Mouse (Mus musculus) forebrain, embryonic 13.5 days (tissue): ENCODE measurements around the gene Gm3336. TPM values are rescaled to one million over a fixed set of nuclear protein-coding genes. Genes with fewer than 3 reads are reported as not detected.

Source experiments
- ATAC-seq: fragments of 200-750 bp; cut with Nextera tagmentation; 2 replicates; pipeline ENCODE4 v1.8.0; 2017
- H3K27ac ChIP-seq: fragments of 300-500 bp; sonication (generic); 2 replicates; pipeline ENCODE4 v1.5.1; 2015; ENCODE audit warnings: inconsistent platforms, mild to moderate bottlenecking, moderate library complexity
- H3K27me3 ChIP-seq: fragments of 300-500 bp; sonication (generic); 2 replicates; pipeline ENCODE4 v1.6.1; 2015; ENCODE audit warnings: mild to moderate bottlenecking, inconsistent platforms
- H3K36me3 ChIP-seq: fragments of 300-500 bp; sonication (generic); 2 replicates; pipeline ENCODE4 v1.6.1; 2015; ENCODE audit warnings: mild to moderate bottlenecking, inconsistent platforms; ENCODE audit not compliant: poor library complexity, severe bottlenecking
- H3K4me1 ChIP-seq: fragments of 300-500 bp; sonication (generic); 2 replicates; pipeline ENCODE4 v1.6.1; 2015; ENCODE audit warnings: inconsistent platforms
- H3K4me2 ChIP-seq: fragments of 300-500 bp; sonication (generic); 2 replicates; pipeline ENCODE4 v1.6.1; 2015; ENCODE audit warnings: inconsistent platforms, mild to moderate bottlenecking, moderate library complexity
- H3K4me3 ChIP-seq: fragments of 300-500 bp; sonication (generic); 2 replicates; pipeline ENCODE4 v1.5.1; 2015; ENCODE audit warnings: mild to moderate bottlenecking, inconsistent platforms
- H3K9ac ChIP-seq: fragments of 300-500 bp; sonication (generic); 2 replicates; pipeline ENCODE4 v1.6.1; 2015; ENCODE audit warnings: mild to moderate bottlenecking, inconsistent platforms
- H3K9me3 ChIP-seq: fragments of 300-500 bp; sonication (generic); replicated peaks from 2 replicates; pipeline ENCODE4 v1.6.1; 2016; ENCODE audit warnings: inconsistent platforms
- WGBS: fragments of 180-500 bp; shearing (Covaris S2); methylation state at CpG from one replicate; pipeline ENCODE4 v1.1.7; 2015; 5-methylcytosine and 5-hydroxymethylcytosine counted together
- polyA plus RNA-seq: library from polyadenylated mRNA; unstranded; fragments of >200 nt; fragmentation: Nextera tagmentation; extraction: Ambion mirVana; gene quantifications from 2 replicates; pipeline ENCODE4 v1.2.1, GENCODE M21; 2015

Gene Gm3336
- polyA plus RNA-seq, 1 experiment from 2014 or later: not detected

DNA sequence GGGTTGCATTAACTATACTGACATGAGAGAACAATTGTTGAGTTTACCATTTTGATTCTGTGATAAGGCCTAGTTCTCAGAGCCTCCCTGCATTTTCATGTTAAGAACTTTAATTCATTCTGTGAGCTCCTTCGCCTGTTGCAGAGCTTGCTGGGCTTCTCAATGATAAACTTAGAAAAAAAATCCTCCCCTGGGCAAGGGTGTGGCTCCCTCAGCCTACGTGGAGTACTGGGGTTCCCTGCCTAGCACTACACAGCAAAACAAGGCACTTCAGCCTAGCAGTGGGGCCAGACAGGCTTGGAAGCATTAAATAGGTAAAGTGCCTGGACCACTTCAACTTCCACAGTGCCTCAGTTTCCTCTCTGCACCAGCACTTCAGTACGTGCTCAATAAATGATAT lies 36.9 kb upstream of the Gm3336 start:
- Histone ChIP-seq H3K27ac (no peak overlapping the region), H3K9me3 (no peaks in the 10 kb centered on the region), H3K36me3 (peaks cover 32% of the 10 kb centered on the region), H3K27me3 (no peaks in the 10 kb centered on the region), H3K4me3 (no peak overlapping the region), H3K4me1 (0 out of 2 replicates have a peak, but pooled peaks cover 4% of the 10 kb centered on the region), H3K9ac (no peak overlapping the region), H3K4me2 (no peak overlapping the region)
- ATAC-seq: no peak
- 74% methylated on average over 3 of the region's 3 CpGs for WGBS

DNA sequence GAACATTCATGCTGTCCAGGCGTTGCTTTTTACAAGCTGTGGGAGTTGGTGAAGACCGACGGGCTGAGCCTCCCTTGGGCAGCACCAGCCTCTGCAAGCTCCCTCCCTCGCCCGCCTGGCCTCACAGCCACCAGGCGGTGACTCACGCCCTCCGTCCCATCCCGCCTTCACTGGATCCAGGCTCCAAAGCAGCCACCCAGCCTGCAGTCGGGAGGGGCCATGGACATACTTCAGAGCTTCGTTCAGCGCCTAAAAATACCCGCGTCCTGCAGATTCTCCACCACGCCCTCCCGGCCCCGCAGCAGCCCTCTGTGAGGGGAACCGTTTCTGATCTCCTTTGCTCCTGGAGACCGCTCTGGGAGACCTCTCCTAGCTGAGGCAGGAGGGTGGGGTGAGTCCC lies 36.1 kb upstream of the Gm3336 start:
- no peaks in the 10 kb centered on the region for H3K27me3 ChIP-seq
- no peak overlapping the region; the same call in 1 of the 2 replicates for H3K4me2 ChIP-seq
- no peaks in the 10 kb centered on the region for H3K9me3 ChIP-seq
- peaks cover 30% of the 10 kb centered on the region for H3K36me3 ChIP-seq
- H3K4me3 ChIP-seq: no peak overlapping the region
- 15% methylated on average over 19 of the region's 19 CpGs for WGBS
- H3K27ac ChIP-seq: no peak overlapping the region
- no peak for ATAC-seq
- H3K9ac ChIP-seq: 0 out of 2 replicates have a peak overlapping the region, but pooled peaks have one; percentile 37
- 0 out of 2 replicates have a peak, but pooled peaks cover 4% of the 10 kb centered on the region for H3K4me1 ChIP-seq

DNA sequence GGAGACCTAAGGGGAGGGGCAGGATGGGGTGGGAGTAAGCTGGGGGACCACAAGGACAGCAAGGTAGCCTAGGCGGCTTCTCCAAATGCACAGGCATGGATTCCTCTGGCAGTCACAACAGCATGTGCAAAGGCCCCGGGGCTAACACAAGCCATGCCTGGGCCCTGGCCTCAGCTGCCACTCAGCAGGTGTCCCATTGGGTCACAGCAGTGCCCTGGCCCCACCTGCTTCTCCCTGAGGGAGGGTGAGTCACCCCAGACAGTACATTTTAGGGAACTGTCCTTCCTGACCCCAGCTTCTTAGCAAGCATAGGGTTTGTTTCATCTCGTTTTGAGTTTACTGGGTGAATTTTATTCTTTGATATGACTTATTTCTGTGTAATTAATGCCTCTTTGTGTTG lies 35.7 kb upstream of the Gm3336 start:
- H3K36me3 ChIP-seq: peaks cover 27% of the 10 kb centered on the region
- 0 out of 2 replicates have a peak, but pooled peaks cover 8% of the 10 kb centered on the region for H3K4me1 ChIP-seq
- H3K27ac ChIP-seq: no peak overlapping the region
- no peak for ATAC-seq
- no peak overlapping the region for H3K4me3 ChIP-seq
- H3K27me3 ChIP-seq: no peaks in the 10 kb centered on the region
- H3K4me2 ChIP-seq: no peak overlapping the region
- 70% methylated on average over 3 of the region's 3 CpGs for WGBS
- H3K9ac ChIP-seq: no peak overlapping the region
- no peaks in the 10 kb centered on the region for H3K9me3 ChIP-seq

DNA sequence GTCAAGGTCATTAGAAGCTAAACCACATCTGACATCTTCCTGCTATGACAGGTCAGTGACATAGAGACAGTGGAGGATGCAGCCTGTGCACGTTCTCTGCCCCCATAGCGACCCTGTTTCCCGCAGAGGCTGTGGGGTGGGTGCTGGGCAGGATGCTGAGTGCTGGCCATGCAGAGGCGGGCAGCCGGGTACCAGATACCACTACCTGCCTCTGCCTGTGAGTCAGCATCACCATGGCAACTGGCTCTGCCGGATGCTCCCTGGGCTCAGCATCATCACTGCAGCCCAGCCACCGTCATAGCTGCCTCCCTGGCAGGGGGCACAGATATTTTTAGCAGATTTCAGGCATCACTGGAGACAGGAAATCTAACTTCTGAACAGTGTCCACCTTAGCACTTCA lies 34.1 kb upstream of the Gm3336 start:
- H3K27me3 ChIP-seq: no peaks in the 10 kb centered on the region
- 47% methylated on average over 7 of the region's 7 CpGs for WGBS
- H3K36me3 ChIP-seq: peaks cover 11% of the 10 kb centered on the region
- 0 out of 2 replicates have a peak, but pooled peaks cover 14% of the 10 kb centered on the region for H3K4me1 ChIP-seq
- H3K4me2 ChIP-seq: no peak overlapping the region
- H3K4me3 ChIP-seq: no peak overlapping the region
- no peaks in the 10 kb centered on the region for H3K9me3 ChIP-seq
- H3K9ac ChIP-seq: no peak overlapping the region
- no peak overlapping the region for H3K27ac ChIP-seq
- peak; percentile 40; the same call in 1 of the 2 replicates for ATAC-seq

DNA sequence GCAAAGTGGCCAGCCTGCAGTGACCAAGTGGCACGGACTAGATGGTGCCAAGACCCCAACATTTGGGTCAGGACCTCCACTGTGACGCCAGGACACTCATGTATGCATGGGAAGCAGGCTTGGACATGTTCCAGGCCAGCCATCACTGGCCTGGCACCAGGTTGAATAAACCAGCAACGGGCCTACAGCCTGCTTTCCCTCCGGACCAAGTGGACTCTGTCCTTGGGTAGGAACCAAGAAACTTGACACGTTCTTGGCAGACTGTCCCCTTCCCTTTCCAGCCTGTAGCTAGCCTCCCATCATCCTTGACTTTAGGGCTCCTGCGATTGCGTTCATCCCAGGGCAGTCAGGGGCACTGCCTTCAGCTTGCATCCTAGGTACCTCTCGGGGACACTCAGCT lies 30.8 kb upstream of the Gm3336 start:
- Histone ChIP-seq H3K27me3 (no peaks in the 10 kb centered on the region), H3K36me3 (no peaks in the 10 kb centered on the region), H3K4me1 (peaks cover 34% of the 10 kb centered on the region), H3K4me2 (no peak overlapping the region), H3K9ac (no peak overlapping the region), H3K9me3 (no peaks in the 10 kb centered on the region), H3K27ac (no peak overlapping the region), H3K4me3 (no peak overlapping the region; the same call in 1 of the 2 replicates)
- 90% methylated on average over 8 of the region's 8 CpGs for WGBS
- ATAC-seq: no peak

DNA sequence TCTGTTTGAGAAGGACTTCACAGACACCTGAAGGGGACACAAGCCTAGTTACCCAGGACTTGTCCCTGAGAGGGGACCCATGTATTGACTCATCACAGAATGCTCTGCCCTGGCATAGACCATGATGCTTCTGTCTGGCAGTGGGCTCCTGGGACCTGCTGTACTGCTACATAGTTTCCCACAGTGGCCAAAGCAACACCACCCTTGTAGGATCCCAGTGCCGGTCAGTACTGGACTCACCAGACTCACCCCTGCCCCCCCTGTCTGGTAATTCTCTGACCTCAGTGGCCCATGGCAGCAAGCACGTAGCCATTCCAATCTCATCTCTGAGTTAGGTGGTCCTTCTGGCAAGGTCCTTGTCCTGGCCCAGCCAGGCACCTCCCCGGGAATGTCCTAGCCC lies 30.2 kb upstream of the Gm3336 start:
- Histone ChIP-seq H3K4me1 (peaks cover 34% of the 10 kb centered on the region), H3K27me3 (no peaks in the 10 kb centered on the region), H3K4me3 (no peak overlapping the region), H3K9ac (no peak overlapping the region), H3K9me3 (no peaks in the 10 kb centered on the region), H3K4me2 (no peak overlapping the region), H3K36me3 (no peaks in the 10 kb centered on the region), H3K27ac (no peak overlapping the region; the same call in 1 of the 2 replicates)
- no peak for ATAC-seq
- WGBS: 96% methylated on average over 3 of the region's 3 CpGs

DNA sequence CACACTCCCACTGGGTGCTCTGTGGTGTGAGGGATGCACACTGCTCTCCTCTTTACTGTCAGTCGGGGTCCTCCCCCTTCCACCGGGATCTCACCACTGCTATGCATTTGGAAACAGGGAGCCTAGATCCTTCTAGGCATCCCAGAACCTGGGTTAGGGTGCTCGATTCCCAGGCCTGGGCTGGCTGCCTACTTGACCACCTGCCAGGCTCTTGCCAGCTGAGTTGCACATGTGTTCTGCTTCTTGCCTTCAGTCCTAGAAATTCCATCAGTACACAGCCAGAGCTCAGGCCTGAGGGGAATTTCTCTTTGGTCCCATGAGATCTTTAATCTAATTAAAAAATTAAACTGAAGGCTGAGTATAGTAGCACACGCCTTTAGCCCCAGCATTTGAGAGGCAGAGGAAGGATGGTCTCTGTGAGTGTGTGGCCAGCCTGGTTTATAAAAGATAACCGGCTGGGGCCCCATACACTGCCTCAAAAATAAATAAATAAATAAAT lies 28.4 kb upstream of the Gm3336 start:
- H3K36me3 ChIP-seq: no peaks in the 10 kb centered on the region
- H3K4me3 ChIP-seq: no peak overlapping the region
- peak overlapping the region; percentile 17; the same call in 1 of the 2 replicates for H3K9ac ChIP-seq
- no peaks in the 10 kb centered on the region for H3K27me3 ChIP-seq
- H3K9me3 ChIP-seq: no peaks in the 10 kb centered on the region
- H3K4me2 ChIP-seq: no peak overlapping the region
- peaks cover 34% of the 10 kb centered on the region for H3K4me1 ChIP-seq
- peak overlapping the region; percentile 15; the same call in 1 of the 2 replicates for H3K27ac ChIP-seq
- 0 out of 2 replicates have a peak, but pooled peaks have one; percentile 5 for ATAC-seq
- WGBS: 81% methylated on average over 5 of the region's 5 CpGs

DNA sequence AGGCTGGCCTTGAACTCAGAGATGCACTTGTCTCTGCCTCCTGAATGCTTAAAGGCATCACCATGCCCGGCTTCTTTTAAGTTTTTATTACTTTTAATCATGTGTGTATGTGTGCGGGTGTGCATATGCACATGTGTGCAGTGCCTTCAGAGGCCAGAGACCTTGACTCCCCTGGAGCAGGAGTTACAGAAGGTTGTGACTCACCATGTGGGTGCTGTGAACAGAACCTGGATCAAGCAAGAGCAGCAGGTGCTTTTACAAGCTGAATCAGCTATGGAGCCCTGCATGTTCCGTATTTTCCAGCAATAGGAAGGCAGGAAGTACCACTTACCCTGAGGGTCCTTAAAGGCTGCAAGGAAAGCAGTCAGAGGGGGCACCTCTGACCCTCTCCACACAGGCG lies 27.1 kb upstream of the Gm3336 start:
- Histone ChIP-seq H3K4me1 (peaks cover 47% of the 10 kb centered on the region), H3K4me2 (peak overlapping the region; percentile 64), H3K27ac (peak overlapping the region; percentile 74), H3K27me3 (no peaks in the 10 kb centered on the region), H3K9me3 (no peaks in the 10 kb centered on the region), H3K36me3 (no peaks in the 10 kb centered on the region), H3K9ac (peak overlapping the region; percentile 69), H3K4me3 (peak overlapping the region; percentile 34)
- WGBS: 47% methylated on average over 4 of the region's 4 CpGs
- ATAC-seq: no peak

DNA sequence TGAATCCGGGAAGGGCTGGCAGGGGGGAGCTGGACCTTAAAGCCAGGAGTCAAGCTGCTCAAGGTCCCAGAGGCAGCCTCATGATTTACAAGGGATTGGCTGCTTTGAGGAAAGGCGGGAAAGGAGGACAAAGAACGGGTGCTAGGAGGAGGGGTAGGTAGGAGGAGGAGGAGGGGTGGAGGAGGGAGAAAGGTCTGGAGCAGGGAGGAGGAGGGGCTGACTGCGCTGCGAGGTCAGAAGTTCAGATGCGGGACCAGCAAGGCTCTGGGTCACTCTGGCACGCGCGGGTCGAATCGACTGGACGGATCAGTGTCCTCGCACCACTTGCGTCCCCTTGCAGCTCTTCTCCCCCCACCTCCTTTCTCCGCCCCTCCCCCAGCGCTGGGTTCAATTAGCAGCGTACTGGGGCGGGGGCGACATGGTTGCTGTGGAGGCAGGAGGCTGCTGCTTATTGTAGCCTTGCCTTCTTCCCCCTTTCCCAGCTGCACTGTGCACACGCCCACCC lies 26.6 kb upstream of the Gm3336 start:
- Histone ChIP-seq H3K4me1 (peaks cover 52% of the 10 kb centered on the region), H3K4me2 (peak overlapping the region; percentile 64), H3K9me3 (no peaks in the 10 kb centered on the region), H3K36me3 (no peaks in the 10 kb centered on the region), H3K27ac (peak overlapping the region; percentile 74), H3K9ac (peak overlapping the region; percentile 69), H3K4me3 (peak overlapping the region; percentile 34), H3K27me3 (no peaks in the 10 kb centered on the region)
- peak; percentile 73 for ATAC-seq
- WGBS: under 1% methylated on average over 20 of the region's 20 CpGs

DNA sequence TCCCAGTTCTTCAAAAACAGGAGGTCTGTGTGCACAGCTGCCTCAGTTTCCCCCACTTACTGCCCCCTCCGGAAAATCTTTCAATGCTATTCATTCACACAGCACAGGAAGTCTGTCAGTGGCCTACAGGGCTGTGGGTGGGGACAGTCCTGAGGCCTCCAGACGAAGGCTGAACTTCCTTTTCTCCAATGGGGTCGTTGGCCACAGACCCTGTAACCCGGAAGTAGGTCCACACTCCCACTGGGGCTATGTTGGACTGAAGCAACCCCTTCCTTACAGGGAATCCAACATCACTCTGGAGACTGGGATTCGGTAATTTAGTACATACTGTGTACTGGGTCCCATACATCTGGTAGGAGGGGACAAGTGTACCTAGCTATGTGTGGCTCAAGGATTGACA lies 24.7 kb upstream of the Gm3336 start:
- Histone ChIP-seq H3K27me3 (no peaks in the 10 kb centered on the region), H3K9ac (no peak overlapping the region), H3K9me3 (no peaks in the 10 kb centered on the region), H3K27ac (no peak overlapping the region), H3K4me3 (no peak overlapping the region), H3K4me2 (no peak overlapping the region), H3K36me3 (no peaks in the 10 kb centered on the region), H3K4me1 (peaks cover 59% of the 10 kb centered on the region)
- no peak for ATAC-seq
- 90% methylated on average over 5 of the region's 5 CpGs for WGBS

DNA sequence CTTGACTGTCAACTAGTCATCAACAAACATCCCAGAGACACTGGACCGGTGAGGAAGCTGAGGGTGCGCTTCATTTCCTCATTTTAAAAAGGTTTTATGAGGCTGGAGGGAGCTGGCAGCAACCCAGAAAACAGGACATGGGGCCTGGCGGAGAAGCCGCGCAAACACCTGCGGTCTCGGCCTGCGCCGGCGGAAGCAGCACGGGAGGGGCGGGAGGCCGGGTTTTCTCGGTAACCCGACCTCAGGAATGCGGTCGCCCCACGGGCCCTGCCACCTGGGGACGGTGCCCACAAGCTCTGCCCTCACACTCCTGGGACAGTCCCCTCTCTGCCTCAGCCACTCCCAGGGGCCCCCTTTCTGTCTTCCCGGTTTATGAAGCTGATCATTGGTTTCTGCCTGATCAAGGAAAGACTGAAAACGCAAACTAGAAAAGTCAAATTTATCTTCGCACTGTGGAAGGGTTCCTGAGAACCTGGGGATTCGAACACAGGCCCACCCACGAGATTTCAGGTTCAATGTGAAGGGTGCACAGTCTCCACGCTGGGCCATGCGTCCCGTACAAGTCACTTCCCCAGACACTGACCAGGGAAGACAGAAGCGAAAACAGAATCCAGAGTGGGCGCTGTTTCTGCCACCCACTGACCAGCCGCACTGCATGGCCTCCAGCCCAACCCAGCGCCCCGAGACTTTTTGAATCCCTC lies 22.9 kb upstream of the Gm3336 start:
- no peak for ATAC-seq
- Histone ChIP-seq H3K4me2 (no peak overlapping the region), H3K4me1 (peaks cover 50% of the 10 kb centered on the region), H3K9me3 (no peaks in the 10 kb centered on the region), H3K9ac (no peak overlapping the region), H3K36me3 (no peaks in the 10 kb centered on the region), H3K27me3 (no peaks in the 10 kb centered on the region), H3K4me3 (no peak overlapping the region), H3K27ac (peak overlapping the region; percentile 100; the same call in 1 of the 2 replicates)
- 34% methylated on average over 32 of the region's 32 CpGs for WGBS

DNA sequence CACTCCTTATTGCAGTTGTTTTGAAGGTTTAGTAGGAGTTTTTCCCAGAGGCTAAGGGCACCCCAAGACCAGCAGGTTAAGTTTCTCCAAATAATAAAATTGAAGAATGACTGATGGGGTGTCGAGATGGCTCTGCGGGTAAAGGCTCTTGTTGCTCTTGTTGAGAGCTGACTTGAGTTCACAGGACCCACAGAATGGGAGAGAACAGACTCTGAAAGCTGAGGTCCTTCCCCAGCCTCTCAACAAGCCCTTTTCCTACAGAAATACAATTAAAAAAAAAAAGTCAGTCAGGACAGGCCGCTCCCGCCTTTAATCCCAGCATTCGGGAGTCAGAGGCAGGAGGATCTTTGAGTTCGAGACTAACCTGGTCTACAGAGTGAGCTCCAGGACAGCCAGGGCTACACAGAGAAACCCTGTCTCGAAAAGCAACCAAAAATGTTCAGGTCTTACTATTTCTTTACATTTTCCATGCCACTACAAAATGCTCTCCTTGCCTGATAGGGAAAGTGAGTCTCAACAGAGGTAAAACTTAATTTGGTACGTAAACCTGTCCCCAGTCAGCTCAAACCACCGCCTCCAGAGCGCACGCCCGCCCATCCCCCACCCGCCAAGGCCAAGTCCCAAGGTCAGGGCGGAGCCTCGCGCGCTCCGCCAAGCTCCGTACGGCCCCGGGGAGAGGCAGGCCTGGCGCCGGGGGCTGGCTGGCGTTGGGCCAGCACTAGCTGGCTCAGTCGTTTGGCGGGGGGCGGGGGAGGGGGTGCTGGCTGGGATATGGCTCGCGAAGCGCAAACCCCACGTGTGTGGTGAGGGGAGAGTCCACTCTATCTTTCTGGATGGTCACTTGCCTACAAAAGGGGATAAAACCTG lies 22.1 kb upstream of the Gm3336 start:
- H3K4me2 ChIP-seq: peak overlapping the region; percentile 57
- no peaks in the 10 kb centered on the region for H3K9me3 ChIP-seq
- H3K27me3 ChIP-seq: no peaks in the 10 kb centered on the region
- WGBS: 8% methylated on average over 31 of the region's 31 CpGs
- peaks cover 53% of the 10 kb centered on the region for H3K4me1 ChIP-seq
- H3K36me3 ChIP-seq: 0 out of 2 replicates have a peak, but pooled peaks cover under 1% of the 10 kb centered on the region
- peak overlapping the region; percentile 26 for H3K4me3 ChIP-seq
- H3K27ac ChIP-seq: peak overlapping the region; percentile 100
- H3K9ac ChIP-seq: peak overlapping the region; percentile 50
- ATAC-seq: no peak
